Mouse (Mus musculus) embryonic fibroblast, embryonic 13.5 days (primary cell): ENCODE results near the gene Cir1.

Experiments used
- CTCF ChIP-seq: IDR thresholded peaks from 2 replicates; pipeline ENCODE4 v1.5.1; 2011; ENCODE audit warnings: mild to moderate bottlenecking, control low read depth, low read length, moderate library complexity, borderline replicate concordance; ENCODE audit not compliant: insufficient read depth
- POLR2A ChIP-seq: IDR thresholded peaks from 2 replicates; pipeline ENCODE4 v1.6.1; 2011; ENCODE audit warnings: low read depth, mild to moderate bottlenecking, control low read depth, low read length, moderate library complexity

DNA sequence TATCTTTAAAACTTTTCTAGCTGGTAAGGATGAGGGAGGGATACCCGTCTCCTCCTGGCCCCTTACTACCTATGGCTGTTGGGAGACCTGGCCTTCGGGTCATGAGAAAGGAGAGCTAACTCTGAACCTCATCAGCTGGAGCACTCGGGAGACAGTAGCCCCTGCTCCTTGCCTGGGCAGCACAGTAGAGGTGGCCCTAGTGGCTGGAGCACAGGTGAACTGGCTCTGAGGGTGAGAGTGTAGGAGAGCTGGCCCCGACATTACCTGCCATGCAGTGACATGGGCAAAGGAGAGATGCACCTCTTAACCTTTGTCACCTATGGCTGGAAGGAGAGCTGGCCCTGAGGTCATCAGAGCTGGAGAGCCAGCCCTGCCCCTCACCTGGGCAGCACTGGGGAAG is 71.2 kb downstream of the Cir1 start:
- TF ChIP-seq POLR2A (no peak), CTCF (no peak)
